Mouse (Mus musculus) lung, postnatal 0 days (tissue): Measurements from ENCODE around the gene Sh3bp4. TPM values are rescaled to one million over a fixed set of nuclear protein-coding genes. Genes with fewer than 3 reads are reported as not detected.

Source experiments
- ATAC-seq: fragments of 200-750 bp; cut with Nextera tagmentation; 2 replicates; pipeline ENCODE4 v1.8.0; 2017; ENCODE audit warnings: moderate library complexity
- DNase-seq: peaks from one replicate; pipeline ENCODE4 v3.0.0-alpha.2; 2016; ENCODE audit warnings: low spot score
- H3K27ac ChIP-seq: fragments of 300-500 bp; sonication (generic); 2 replicates; pipeline ENCODE4 v1.5.1; 2014; ENCODE audit warnings: antibody characterized with exemption, mild to moderate bottlenecking, low read length, mixed read lengths
- H3K27me3 ChIP-seq: fragments of 300-500 bp; sonication (generic); replicated peaks from 2 replicates; pipeline ENCODE4 v1.6.1; 2014; ENCODE audit warnings: low read length, mixed read lengths; ENCODE audit not compliant: insufficient read depth
- H3K36me3 ChIP-seq: fragments of 300-500 bp; sonication (generic); 2 replicates; pipeline ENCODE4 v1.6.1; 2014; ENCODE audit warnings: low read length, mixed read lengths; ENCODE audit not compliant: insufficient read depth
- H3K4me1 ChIP-seq: fragments of 300-500 bp; sonication (generic); 2 replicates; pipeline ENCODE4 v1.6.1; 2014; ENCODE audit warnings: antibody characterized with exemption, low read depth, low read length, mixed read lengths; ENCODE audit not compliant: insufficient read depth
- H3K4me2 ChIP-seq: fragments of 300-500 bp; sonication (generic); replicated peaks from 2 replicates; pipeline ENCODE4 v1.6.1; 2014; ENCODE audit warnings: low read depth, mild to moderate bottlenecking, low read length, moderate library complexity, mixed read lengths
- H3K4me3 ChIP-seq: fragments of 300-500 bp; sonication (generic); 2 replicates; pipeline ENCODE4 v1.5.1; 2014; ENCODE audit warnings: low read depth, low read length
- H3K9ac ChIP-seq: fragments of 300-500 bp; sonication (generic); replicated peaks from 2 replicates; pipeline ENCODE4 v1.6.1; 2014; ENCODE audit warnings: low read depth, mild to moderate bottlenecking
- H3K9me3 ChIP-seq: fragments of 300-500 bp; sonication (generic); 2 replicates; pipeline ENCODE4 v1.6.1; 2016; ENCODE audit warnings: low read length, mixed read lengths
- CTCF ChIP-seq: IDR thresholded peaks from 2 replicates; pipeline ENCODE4 v1.5.1; 2016; ENCODE audit warnings: antibody characterized with exemption, mild to moderate bottlenecking
- EP300 ChIP-seq: IDR thresholded peaks from 2 replicates; pipeline ENCODE4 v1.6.1; 2016; ENCODE audit warnings: antibody characterized with exemption, mild to moderate bottlenecking, control low read depth
- WGBS: fragments of 180-500 bp; shearing (Covaris S2); extraction: QIAGEN DNeasy Blood & Tissue Kit; methylation state at CpG from one replicate; pipeline ENCODE4 v1.1.7; 2014; 5-methylcytosine and 5-hydroxymethylcytosine counted together
- polyA plus RNA-seq: library from polyadenylated mRNA; unstranded; fragments of >200 nt; fragmentation: Nextera tagmentation; extraction: Ambion mirVana; gene quantifications from 2 replicates; pipeline ENCODE4 v1.2.1, GENCODE M21; 2015

Sh3bp4 gene
- polyA plus RNA-seq, 1 experiment from 2014 or later: 18.9 TPM

- H3K4me1 ChIP-seq: peaks cover 35% of the 10 kb centered on the region
- H3K4me2 ChIP-seq: no peak overlapping the region
These were observed 25.6 kb downstream of the Sh3bp4 start for GRCm38 (mm10) chr1:89095642-89096424.

GRCm38 (mm10) chr1:89102231-89103003, 32.2 kb downstream of the Sh3bp4 start:
- ATAC-seq: peak; percentile 39
- no peaks in the 10 kb centered on the region for H3K36me3 ChIP-seq
- H3K9me3 ChIP-seq: no peaks in the 10 kb centered on the region
- H3K4me2 ChIP-seq: no peak overlapping the region
- peaks cover 40% of the 10 kb centered on the region; the same call in 1 of the 2 replicates for H3K4me1 ChIP-seq
- H3K9ac ChIP-seq: no peak overlapping the region
- no peak overlapping the region for H3K4me3 ChIP-seq
- H3K27me3 ChIP-seq: no peaks in the 10 kb centered on the region
- peak overlapping the region; percentile 80 for H3K27ac ChIP-seq
- peak; percentile 71 for DNase-seq
- WGBS: 40% methylated on average over 13 of the region's 15 CpGs
- TF ChIP-seq EP300 (no peak), CTCF (no peak)

More at GRCm38 (mm10) chr1:89095642-89096424, 25.6 kb downstream of the Sh3bp4 start:
- Histone ChIP-seq H3K27ac (no peak overlapping the region), H3K36me3 (no peaks in the 10 kb centered on the region), H3K9ac (no peak overlapping the region), H3K27me3 (no peaks in the 10 kb centered on the region), H3K4me3 (no peak overlapping the region), H3K9me3 (no peaks in the 10 kb centered on the region)
- no peak for ATAC-seq
- 54% methylated on average over 14 of the region's 14 CpGs for WGBS
- DNase-seq: no peak
- no peak for TF ChIP-seq EP300
- TF ChIP-seq CTCF: no peak

GRCm38 (mm10) chr1:89103004-89103263, 32.7 kb downstream of the Sh3bp4 start:
- H3K27me3 ChIP-seq: no peaks in the 10 kb centered on the region
- no peak for DNase-seq
- no peak overlapping the region for H3K4me2 ChIP-seq
- no peak for ATAC-seq
- no peak overlapping the region for H3K4me3 ChIP-seq
- H3K27ac ChIP-seq: peak overlapping the region; percentile 80; the same call in 1 of the 2 replicates
- no peaks in the 10 kb centered on the region for H3K9me3 ChIP-seq
- H3K9ac ChIP-seq: no peak overlapping the region
- 31% methylated on average over 3 of the region's 3 CpGs for WGBS
- H3K36me3 ChIP-seq: no peaks in the 10 kb centered on the region
- TF ChIP-seq EP300 (no peak), CTCF (no peak)
- peaks cover 46% of the 10 kb centered on the region; the same call in 1 of the 2 replicates for H3K4me1 ChIP-seq

GRCm38 (mm10) chr1:89103505-89103904, 33.3 kb downstream of the Sh3bp4 start:
- peak overlapping the region; percentile 80 for H3K27ac ChIP-seq
- no peaks in the 10 kb centered on the region for H3K9me3 ChIP-seq
- 58% methylated on average over 12 of the region's 12 CpGs for WGBS
- peaks cover 51% of the 10 kb centered on the region for H3K4me1 ChIP-seq
- no peaks in the 10 kb centered on the region for H3K36me3 ChIP-seq
- DNase-seq (peak; percentile 37), ATAC-seq (no peak)
- no peaks in the 10 kb centered on the region for H3K27me3 ChIP-seq
- no peak overlapping the region for H3K4me3 ChIP-seq
- H3K9ac ChIP-seq: no peak overlapping the region
- TF ChIP-seq CTCF (no peak), EP300 (no peak)
- 0 out of 2 replicates have a peak overlapping the region, but pooled peaks have one; percentile 2 for H3K4me2 ChIP-seq

GRCm38 (mm10) chr1:89104066-89104765, 34.0 kb downstream of the Sh3bp4 start:
- Histone ChIP-seq H3K4me1 (peaks cover 58% of the 10 kb centered on the region), H3K36me3 (no peaks in the 10 kb centered on the region), H3K9ac (no peak overlapping the region)

More at GRCm38 (mm10) chr1:89104066-89104765, 34.0 kb downstream of the Sh3bp4 start:
- Histone ChIP-seq H3K4me2 (peak overlapping the region; percentile 2), H3K9me3 (no peaks in the 10 kb centered on the region), H3K4me3 (no peak overlapping the region), H3K27me3 (no peaks in the 10 kb centered on the region), H3K27ac (peak overlapping the region; percentile 80)
- peak; percentile 85 for ATAC-seq
- TF ChIP-seq EP300 (peak; percentile 84), CTCF (no peak)
- 31% methylated on average over 13 of the region's 13 CpGs for WGBS
- peak; percentile 91 for DNase-seq
